Mouse (Mus musculus) gastrocnemius, postnatal 4 days (tissue): ENCODE results near the gene Rnf103. TPM values are rescaled to one million over a fixed set of nuclear protein-coding genes. Genes with fewer than 3 reads are reported as not detected.
"Not testable (repeated sequence)": the region's sequence is repeated elsewhere in the genome, so short reads cannot be mapped to it uniquely, and the experiment has no call there.

ENCODE experiments used
- DNase-seq, 2 experiments: peaks; one replicate each; pipeline ENCODE4 v3.0.0; 2021 to 2022; ENCODE audit warnings: low spot score in 2 of 2, mixed read lengths in 2 of 2
- long read RNA-seq, 2 experiments: library from polyadenylated mRNA; stranded (forward); transcript quantifications; one replicate each; pipeline ENCODE4 v2.0.0; 2021
- total RNA-seq, 2 experiments: library from RNA; stranded (reverse); gene quantifications; 2 replicates each; pipeline ENCODE4 v1.2.3; 2021

The Rnf103 gene
- total RNA-seq = 10 to 100 TPM; 26.4 to 28.3 TPM
- long read RNA-seq, experiment 1, transcript Rnf103-201 (4 exons, 3,264 nt) = major isoform, 32 of 39 reads
- long read RNA-seq, experiment 1, partial matches to known transcripts = 1 of 39 reads
- long read RNA-seq, experiment 1, other reads (novel, unspliced or antisense) = 6 of 39 reads
- long read RNA-seq, experiment 2, transcript Rnf103-201 (4 exons, 3,264 nt) = major isoform, 30 of 41 reads
- long read RNA-seq, experiment 2, partial matches to known transcripts = 6 of 41 reads
- long read RNA-seq, experiment 2, other reads (novel, unspliced or antisense) = 5 of 41 reads

DNA sequence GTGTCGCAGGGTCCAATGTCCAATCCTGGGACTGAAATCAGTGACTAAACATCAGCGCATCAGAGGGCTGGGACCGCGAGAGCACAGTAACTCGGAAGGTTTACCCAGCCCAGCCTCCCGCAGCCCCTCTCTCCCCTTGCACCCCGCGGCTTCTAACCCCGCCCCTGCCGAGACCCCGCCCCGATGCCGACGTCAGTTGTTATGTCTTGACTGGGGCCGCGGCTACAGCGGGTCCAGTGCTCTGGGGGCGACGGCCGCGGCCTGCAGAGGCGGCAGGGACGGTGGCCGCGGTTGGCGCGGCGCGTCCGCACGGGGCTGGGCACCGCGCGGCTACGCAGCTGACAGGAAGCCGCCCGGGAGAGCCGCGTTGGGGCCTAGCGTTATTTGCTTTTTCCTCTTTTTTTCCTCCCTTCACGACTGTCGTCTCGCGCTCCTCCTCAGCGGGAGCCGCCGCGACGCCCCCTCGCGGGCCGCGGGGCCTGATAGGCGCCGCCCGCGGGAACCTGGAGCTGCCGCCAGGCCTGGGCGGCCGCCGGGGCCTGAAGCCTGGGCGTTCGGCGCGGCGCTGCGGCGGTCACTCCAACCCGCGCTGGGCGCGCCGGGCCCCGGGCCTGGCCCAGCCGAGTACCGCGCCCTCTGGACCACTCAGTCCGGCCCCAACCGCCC, at the start of gene Rnf103:
Gene Rnf103 (plus strand): TSS at position 220 of the 666 bp plus-strand sequence.
- peak; percentile 91 to 95 for DNase-seq

DNA sequence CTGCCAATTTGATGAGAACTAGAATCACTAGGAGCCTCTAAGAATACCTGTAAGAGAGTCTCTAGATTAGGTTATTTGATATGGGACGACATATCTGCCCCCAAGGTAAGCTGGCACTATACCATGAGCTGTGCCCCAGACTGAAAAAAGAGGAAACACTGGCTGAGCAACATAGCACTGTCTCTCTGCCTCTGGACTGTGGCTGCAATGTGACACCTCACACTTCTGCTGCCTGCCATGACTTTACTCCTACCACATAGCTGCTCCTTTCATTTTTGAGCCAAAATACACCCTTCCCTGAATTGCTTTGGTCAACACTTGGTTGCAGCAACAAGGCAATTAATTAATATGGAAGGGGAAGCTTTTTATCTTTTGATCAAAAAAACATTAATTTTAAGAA, 48.9 kb upstream of the Rnf103 start:
- DNase-seq = no peak

DNA sequence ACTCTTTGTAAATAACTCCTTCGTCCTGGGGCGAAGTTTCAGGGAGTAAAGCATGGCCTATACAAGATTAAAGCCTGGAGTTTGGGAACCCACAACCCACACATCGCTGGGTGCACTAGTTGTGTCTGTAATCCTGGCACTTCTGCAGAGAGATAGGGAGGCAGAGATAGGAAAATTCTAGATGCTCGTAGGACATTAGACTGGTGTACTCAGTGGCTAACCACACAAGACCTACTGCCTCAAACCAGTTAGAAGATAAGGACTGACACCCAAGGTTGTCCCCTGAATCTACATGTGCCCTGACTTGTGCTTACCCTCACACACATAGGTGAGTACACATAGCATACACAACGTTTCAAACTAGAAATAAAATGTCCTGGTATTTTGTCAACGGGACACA, 48.1 kb upstream of the Rnf103 start:
- no peak for DNase-seq

- no peak for DNase-seq
Observed at GRCm38 (mm10) chr6:71452792-71453191, 40.9 kb upstream of the Rnf103 start.

GRCm38 (mm10) chr6:71453983-71454739, 39.5 kb upstream of the Rnf103 start:
- not testable (repeated sequence) for DNase-seq

DNA sequence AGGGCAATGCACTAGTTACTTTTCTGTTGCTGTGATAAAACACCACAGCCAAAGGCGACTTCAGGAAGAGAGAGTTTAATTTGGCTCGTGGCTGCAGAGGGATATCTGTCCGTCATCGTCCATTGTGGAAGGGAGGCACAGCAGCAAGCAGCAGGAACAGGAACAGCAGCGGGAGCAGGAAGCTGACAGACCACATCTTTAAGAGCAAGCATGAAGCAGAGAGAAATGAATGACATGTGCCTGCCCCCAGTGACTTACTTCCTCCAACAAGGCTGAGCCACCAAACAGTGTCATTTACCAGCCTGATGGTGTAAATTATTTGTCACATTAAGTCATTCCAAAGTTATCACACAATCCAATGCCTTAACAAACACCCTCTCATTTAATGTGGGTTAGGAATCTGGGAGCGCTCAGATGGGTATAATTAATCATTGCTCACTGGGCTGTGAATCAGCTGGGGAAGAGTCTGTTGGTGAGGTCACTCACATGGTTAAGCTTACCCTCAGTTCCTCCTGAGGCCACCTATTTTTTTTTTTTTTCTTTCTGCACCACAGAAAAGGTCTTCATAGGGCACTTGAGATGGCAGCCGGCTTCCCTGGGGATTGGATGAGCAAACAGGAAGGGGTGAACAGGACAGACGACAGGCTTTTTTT, 35.6 kb upstream of the Rnf103 start:
- DNase-seq = no peak

- DNase-seq = no peak
Observed at GRCm38 (mm10) chr6:71465146-71465545, 28.5 kb upstream of the Rnf103 start.

GRCm38 (mm10) chr6:71467766-71468165, 25.9 kb upstream of the Rnf103 start:
- DNase-seq = no peak

- no peak for DNase-seq
Observed at GRCm38 (mm10) chr6:71469291-71469690, 24.4 kb upstream of the Rnf103 start.

- no peak for DNase-seq
Observed at GRCm38 (mm10) chr6:71471830-71472520, 21.7 kb upstream of the Rnf103 start.

GRCm38 (mm10) chr6:71472786-71473185, 20.9 kb upstream of the Rnf103 start:
- DNase-seq = no peak

- no peak for DNase-seq
Observed at GRCm38 (mm10) chr6:71475604-71476003, 18.1 kb upstream of the Rnf103 start.

DNA sequence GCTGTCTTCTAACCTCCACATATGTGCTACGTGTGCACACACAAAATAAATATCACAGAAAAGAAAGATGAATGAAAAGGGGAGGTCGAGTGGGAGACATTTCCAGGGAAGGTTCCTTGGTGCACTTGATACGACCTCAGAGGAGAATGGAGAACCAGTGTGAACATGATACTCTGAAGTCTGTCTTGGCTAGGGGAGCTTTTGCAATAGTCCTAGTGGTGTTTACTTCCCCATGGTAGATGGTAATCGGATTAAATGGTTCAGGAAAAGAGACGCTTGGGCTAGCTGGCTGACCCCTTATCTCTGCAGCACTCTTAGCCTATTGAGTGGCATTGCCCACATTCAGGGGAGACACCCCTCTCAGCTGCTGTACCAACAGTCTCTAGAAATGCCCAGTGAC, 16.9 kb upstream of the Rnf103 start:
- DNase-seq = no peak

DNA sequence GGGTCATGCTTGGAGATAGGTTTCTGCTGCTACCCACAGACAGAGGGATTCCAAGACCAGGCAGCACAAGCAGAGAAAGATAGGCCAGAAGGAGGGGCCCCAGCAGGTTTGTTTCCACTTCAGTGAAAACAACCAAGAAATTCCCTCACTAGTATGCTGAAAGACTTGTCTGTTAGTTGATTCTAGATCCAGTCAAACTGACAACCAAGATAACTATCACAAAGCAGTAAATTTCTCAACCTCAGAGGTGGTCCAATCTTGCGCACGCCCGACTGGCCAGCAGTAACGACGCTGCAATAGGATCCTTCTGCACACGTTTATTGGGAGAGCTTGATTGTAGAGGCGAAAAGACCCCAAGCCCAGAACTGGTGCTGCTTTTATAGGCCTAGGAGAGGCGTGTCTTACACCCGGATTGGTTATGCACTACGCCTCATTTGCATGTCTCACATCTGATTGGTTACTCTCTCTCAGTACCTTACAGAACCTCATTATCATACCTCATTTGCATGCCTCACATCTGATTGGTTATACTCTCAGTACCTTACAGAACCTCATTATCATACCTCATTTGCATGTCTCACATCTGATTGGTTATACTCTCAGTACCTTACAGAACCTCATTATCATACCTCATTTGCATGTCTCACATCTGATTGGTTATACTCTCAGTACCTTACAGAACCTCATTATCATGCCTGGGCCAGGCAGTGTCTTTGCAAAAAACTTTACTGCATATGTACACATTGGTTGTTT, 14.7 kb upstream of the Rnf103 start:
- DNase-seq = not testable (repeated sequence)

- DNase-seq = not testable (repeated sequence)
Observed at GRCm38 (mm10) chr6:71479588-71479987, 14.1 kb upstream of the Rnf103 start.

GRCm38 (mm10) chr6:71480136-71480535, 13.6 kb upstream of the Rnf103 start:
- no peak for DNase-seq

GRCm38 (mm10) chr6:71481136-71481535, 12.6 kb upstream of the Rnf103 start:
- DNase-seq = no peak

- no peak for DNase-seq
Observed at GRCm38 (mm10) chr6:71485246-71485645, 8.4 kb upstream of the Rnf103 start.

- no peak for DNase-seq
Observed at GRCm38 (mm10) chr6:71486226-71486625, 7.5 kb upstream of the Rnf103 start.

DNA sequence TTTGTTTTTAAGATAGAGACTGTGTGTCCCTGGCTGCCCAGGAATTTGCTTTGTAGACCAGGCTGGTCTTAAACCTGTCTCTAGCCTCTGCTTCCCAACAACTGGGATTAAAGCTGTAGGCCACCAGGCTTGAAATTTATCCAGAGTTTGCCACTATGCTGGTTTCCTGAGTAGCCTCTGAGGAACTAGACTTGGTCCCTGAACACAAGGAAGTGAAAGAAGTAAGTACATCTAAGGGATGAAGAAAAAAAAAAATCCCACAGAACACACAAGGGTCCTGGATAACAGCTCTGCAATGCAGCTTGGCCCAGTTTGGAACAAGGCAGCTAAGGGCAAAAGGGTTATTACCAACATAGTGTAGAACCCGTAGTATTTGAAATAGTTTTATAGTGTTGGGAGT, 6.8 kb upstream of the Rnf103 start:
- DNase-seq = no peak
